Mouse (Mus musculus) liver, embryonic 16.5 days (tissue): ENCODE data around the gene Vmn2r41. TPM values are rescaled to one million over a fixed set of nuclear protein-coding genes. Genes with fewer than 3 reads are reported as not detected.
"Not testable (repeated sequence)": the region's sequence is repeated elsewhere in the genome, so short reads cannot be mapped to it uniquely, and the experiment has no call there.

Experiments
- ATAC-seq: fragments of 200-750 bp; cut with Nextera tagmentation; 2 replicates; pipeline ENCODE4 v1.8.0; 2017; ENCODE audit warnings: low read depth, mild to moderate bottlenecking, moderate number of reproducible peaks, moderate library complexity
- H3K27ac ChIP-seq: fragments of 300-500 bp; sonication (generic); 2 replicates; pipeline ENCODE4 v1.5.1; 2014; ENCODE audit warnings: mild to moderate bottlenecking, low read length
- H3K27me3 ChIP-seq: fragments of 300-500 bp; sonication (generic); 2 replicates; pipeline ENCODE4 v1.6.1; 2014; ENCODE audit warnings: low read depth, low read length, mixed read lengths; ENCODE audit not compliant: control insufficient read depth, insufficient read depth
- H3K36me3 ChIP-seq: fragments of 300-500 bp; sonication (generic); 2 replicates; pipeline ENCODE4 v1.6.1; 2014; ENCODE audit warnings: mild to moderate bottlenecking; ENCODE audit not compliant: control insufficient read depth, insufficient read depth
- H3K4me1 ChIP-seq: fragments of 300-500 bp; sonication (generic); 2 replicates; pipeline ENCODE4 v1.6.1; 2014; ENCODE audit warnings: low read depth, low read length, mixed read lengths; ENCODE audit not compliant: control insufficient read depth
- H3K4me2 ChIP-seq: fragments of 300-500 bp; sonication (generic); 2 replicates; pipeline ENCODE4 v1.6.1; 2014; ENCODE audit warnings: low read depth, low read length, mixed read lengths
- H3K4me3 ChIP-seq: fragments of 300-500 bp; sonication (generic); 2 replicates; pipeline ENCODE4 v1.5.1; 2014; ENCODE audit warnings: low read depth, mild to moderate bottlenecking, low read length
- H3K9ac ChIP-seq: fragments of 300-500 bp; sonication (generic); 2 replicates; pipeline ENCODE4 v1.6.1; 2014; ENCODE audit warnings: low read depth, low read length
- H3K9me3 ChIP-seq: fragments of 300-500 bp; sonication (generic); replicated peaks from 2 replicates; pipeline ENCODE4 v1.6.1; 2016; ENCODE audit warnings: low read length; ENCODE audit not compliant: control insufficient read depth
- WGBS: fragments of 180-500 bp; shearing (Covaris S2); extraction: QIAGEN DNeasy Blood & Tissue Kit; methylation state at CpG from one replicate; pipeline ENCODE4 v1.1.7; 2014; ENCODE audit not compliant: insufficient replicate concordance; 5-methylcytosine and 5-hydroxymethylcytosine counted together
- polyA plus RNA-seq: library from polyadenylated mRNA; unstranded; fragments of >200 nt; fragmentation: Nextera tagmentation; extraction: Ambion mirVana; gene quantifications from 2 replicates; pipeline ENCODE4 v1.2.1, GENCODE M21; 2015

The Vmn2r41 gene
- polyA plus RNA-seq = not detected in 2 replicates

DNA sequence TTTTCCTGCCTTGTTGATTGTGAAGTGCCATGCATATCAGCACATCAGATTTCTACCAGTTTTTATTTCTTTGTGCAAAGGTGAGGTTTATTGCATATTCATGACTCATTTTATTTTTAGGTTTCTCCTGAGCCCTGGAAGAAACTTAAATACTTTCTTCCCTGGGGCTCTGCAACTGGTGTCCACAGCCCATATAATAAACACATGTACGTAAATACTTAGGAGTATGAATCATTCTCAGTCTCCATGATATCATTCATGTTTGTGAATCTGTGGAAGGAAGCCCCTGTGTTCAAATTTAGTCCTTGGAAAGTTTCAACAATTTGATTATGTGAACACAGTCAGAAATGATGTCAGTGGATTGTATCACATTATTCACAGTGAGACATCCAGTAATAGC, at the start of gene Vmn2r41:
TSS of gene Vmn2r41 (minus strand) at position 101 of the 400 bp plus-strand sequence.
- not testable (repeated sequence) for ATAC-seq, H3K27ac ChIP-seq, H3K9ac ChIP-seq, H3K36me3 ChIP-seq, H3K4me2 ChIP-seq, H3K9me3 ChIP-seq, H3K4me1 ChIP-seq, H3K4me3 ChIP-seq, H3K27me3 ChIP-seq
- no CpG with 5 or more reads among the region's 1 CpGs for WGBS

- H3K9me3 ChIP-seq, H3K4me2 ChIP-seq, H3K4me1 ChIP-seq, H3K36me3 ChIP-seq, H3K9ac ChIP-seq, H3K27me3 ChIP-seq, H3K27ac ChIP-seq, H3K4me3 ChIP-seq, ATAC-seq: not testable (repeated sequence)
- no CpG with 5 or more reads among the region's 2 CpGs for WGBS
Observed at GRCm38 (mm10) chr7:8200220-8200619, 38.8 kb upstream of the Vmn2r41 start, which contains the start of gene Vmn2r42. Gene Vmn2r42 (minus strand): TSS chr7:8200320.

- H3K27ac ChIP-seq, H3K36me3 ChIP-seq, ATAC-seq, H3K4me3 ChIP-seq, H3K9ac ChIP-seq, H3K27me3 ChIP-seq, H3K4me2 ChIP-seq, H3K9me3 ChIP-seq, H3K4me1 ChIP-seq: not testable (repeated sequence)
- WGBS = 29% methylated on average over 11 of the region's 15 CpGs
Observed at GRCm38 (mm10) chr7:8092871-8093270, 68.6 kb downstream of the Vmn2r41 start.

Other genes with a start within 250 kb of the Vmn2r41 start
- not detected in 2 replicates for gene Vmn2r42, start 38.7 kb upstream of the Vmn2r41 start, polyA plus RNA-seq
- not detected in 2 replicates for gene Vmn2r43, start 98.9 kb upstream of the Vmn2r41 start, polyA plus RNA-seq
- gene Vmn2r44, start 221.7 kb upstream of the Vmn2r41 start, polyA plus RNA-seq = not detected in 2 replicates